Mouse (Mus musculus) C2C12 (cell line): ENCODE data around the gene Wfdc2. TPM values are rescaled to one million over a fixed set of nuclear protein-coding genes. Genes with fewer than 3 reads are reported as not detected.

ENCODE experiments used
- H3K27me3 ChIP-seq: one replicate; pipeline ENCODE4 v1.6.1; 2011; ENCODE audit not compliant: control insufficient read depth, insufficient read depth, insufficient read length
- H3K36me3 ChIP-seq: one replicate; pipeline ENCODE4 v1.6.1; 2011; ENCODE audit not compliant: control insufficient read depth, insufficient read depth
- H3K4me3 ChIP-seq: one replicate; pipeline ENCODE4 v1.5.1; 2011; ENCODE audit warnings: mild to moderate bottlenecking, control low read depth; ENCODE audit not compliant: poor library complexity, insufficient read depth, severe bottlenecking
- H3K79me2 ChIP-seq: one replicate; pipeline ENCODE4 v1.6.1; 2011; ENCODE audit not compliant: control insufficient read depth, insufficient read depth
- H3K79me3 ChIP-seq: one replicate; pipeline ENCODE4 v1.6.1; 2011; ENCODE audit warnings: low read depth, control low read depth
- H3ac ChIP-seq: one replicate; pipeline ENCODE3; 2011; ENCODE audit warnings: low read depth; ENCODE audit not compliant: control insufficient read depth, insufficient read length
- CEBPB ChIP-seq: IDR thresholded peaks from one replicate; pipeline ENCODE4 v1.6.1; 2011; ENCODE audit warnings: low read depth, mild to moderate bottlenecking, control low read depth, moderate library complexity
- CTCF ChIP-seq: IDR thresholded peaks from one replicate; pipeline ENCODE4 v1.5.1; 2011; ENCODE audit not compliant: control insufficient read depth, insufficient read depth, insufficient read length
- FOSL1 ChIP-seq: IDR thresholded peaks from one replicate; pipeline ENCODE4 v1.8.0; 2011; ENCODE audit warnings: mild to moderate bottlenecking, low read length; ENCODE audit not compliant: poor library complexity, insufficient read depth, severe bottlenecking
- MAX ChIP-seq: IDR thresholded peaks from one replicate; pipeline ENCODE4 v1.6.1; 2011; ENCODE audit warnings: mild to moderate bottlenecking, control low read depth
- MYOD1 ChIP-seq: IDR thresholded peaks from one replicate; pipeline ENCODE4 v1.6.1; 2011; ENCODE audit warnings: low read depth; ENCODE audit not compliant: control insufficient read depth, insufficient read length
- MYOG ChIP-seq: IDR thresholded peaks from one replicate; pipeline ENCODE4 v1.6.1; 2011; ENCODE audit not compliant: control insufficient read depth, insufficient read length; ENCODE audit errors: extremely low read depth
- USF1 ChIP-seq: IDR thresholded peaks from one replicate; pipeline ENCODE4 v1.6.1; 2011; ENCODE audit warnings: low read depth, mild to moderate bottlenecking, control low read depth, moderate library complexity
- polyA plus RNA-seq: library from polyadenylated mRNA; unstranded; fragments of >200 nt; fragmentation: generic; extraction: Trizol; gene quantifications from one replicate; pipeline ENCODE4 v1.2.1, GENCODE M21; 2012; ENCODE audit warnings: missing spikeins

Gene Wfdc2
- polyA plus RNA-seq, 1 experiment: not detected

GRCm38 (mm10) chr2:164517485-164518221 lies 44.6 kb upstream of the Wfdc2 start:
- H3ac ChIP-seq: peak overlapping the region; percentile 30
- TF ChIP-seq MYOG (no peak), CEBPB (no peak), USF1 (no peak), CTCF (peak; percentile 44), MYOD1 (no peak)
- H3K79me2 ChIP-seq: no peaks in the 10 kb centered on the region
- H3K27me3 ChIP-seq: no peaks in the 10 kb centered on the region
- H3K4me3 ChIP-seq: no peak overlapping the region
- H3K36me3 ChIP-seq: no peaks in the 10 kb centered on the region
- H3K79me3 ChIP-seq: no peaks in the 10 kb centered on the region

- no peak overlapping the region for H3ac ChIP-seq
- H3K79me3 ChIP-seq: no peaks in the 10 kb centered on the region
- H3K27me3 ChIP-seq: no peaks in the 10 kb centered on the region
- no peaks in the 10 kb centered on the region for H3K36me3 ChIP-seq
- no peaks in the 10 kb centered on the region for H3K79me2 ChIP-seq
- H3K4me3 ChIP-seq: no peak overlapping the region
- TF ChIP-seq MYOG (no peak), MAX (no peak), CTCF (no peak), CEBPB (no peak), MYOD1 (no peak), FOSL1 (no peak), USF1 (no peak)
These were observed 43.7 kb upstream of the Wfdc2 start for GRCm38 (mm10) chr2:164518266-164519170.

GRCm38 (mm10) chr2:164519171-164519526 lies 43.1 kb upstream of the Wfdc2 start:
- TF ChIP-seq CEBPB: peak; percentile 47
- TF ChIP-seq CTCF: no peak
- no peak for TF ChIP-seq USF1
- no peak for TF ChIP-seq MYOG
- TF ChIP-seq MAX: no peak
- peak; percentile 16 for TF ChIP-seq MYOD1
- Histone ChIP-seq H3K79me2 (no peaks in the 10 kb centered on the region), H3K27me3 (no peaks in the 10 kb centered on the region)

GRCm38 (mm10) chr2:164520782-164521181 lies 41.4 kb upstream of the Wfdc2 start:
- H3K4me3 ChIP-seq: no peak overlapping the region
- TF ChIP-seq MYOG: no peak
- TF ChIP-seq CEBPB: no peak
- no peak for TF ChIP-seq MYOD1
- no peak for TF ChIP-seq MAX
- peak; percentile 58 for TF ChIP-seq CTCF
- no peaks in the 10 kb centered on the region for H3K27me3 ChIP-seq
- H3K79me3 ChIP-seq: no peaks in the 10 kb centered on the region
- H3ac ChIP-seq: peak overlapping the region; percentile 7
- H3K79me2 ChIP-seq: no peaks in the 10 kb centered on the region
- no peaks in the 10 kb centered on the region for H3K36me3 ChIP-seq

More at GRCm38 (mm10) chr2:164519171-164519526, 43.1 kb upstream of the Wfdc2 start:
- H3K4me3 ChIP-seq: no peak overlapping the region
- no peak overlapping the region for H3ac ChIP-seq
- H3K79me3 ChIP-seq: no peaks in the 10 kb centered on the region
- no peaks in the 10 kb centered on the region for H3K36me3 ChIP-seq

GRCm38 (mm10) chr2:164521841-164522240 lies 40.4 kb upstream of the Wfdc2 start:
- Histone ChIP-seq H3K27me3 (no peaks in the 10 kb centered on the region), H3K79me3 (no peaks in the 10 kb centered on the region), H3K4me3 (no peak overlapping the region), H3K79me2 (no peaks in the 10 kb centered on the region), H3ac (no peak overlapping the region), H3K36me3 (no peaks in the 10 kb centered on the region)
- TF ChIP-seq USF1 (no peak), CTCF (no peak), MYOD1 (peak; percentile 84), FOSL1 (peak; percentile 72), MAX (no peak), CEBPB (peak; percentile 79), MYOG (no peak)

- no peak for TF ChIP-seq FOSL1
- TF ChIP-seq CTCF: no peak
- TF ChIP-seq MYOD1: no peak
- TF ChIP-seq USF1: no peak
- TF ChIP-seq CEBPB: no peak
- no peak for TF ChIP-seq MYOG
- peak; percentile 15 for TF ChIP-seq MAX
- Histone ChIP-seq H3K4me3 (no peak overlapping the region), H3K79me2 (no peaks in the 10 kb centered on the region), H3ac (no peak overlapping the region), H3K36me3 (no peaks in the 10 kb centered on the region), H3K27me3 (no peaks in the 10 kb centered on the region), H3K79me3 (no peaks in the 10 kb centered on the region)
These were observed 39.9 kb upstream of the Wfdc2 start for GRCm38 (mm10) chr2:164522280-164522679.
